25 mouse cellular contexts compared by ENCODE assay signal in genomic region chr1:74898656-74899431, GRCm38 (mm10). TPM values are rescaled to one million over a fixed set of nuclear protein-coding genes. Genes with fewer than 3 reads are reported as not detected.
DNase-seq lines count a peak whose midpoint lies in the region; ATAC-seq and TF ChIP-seq lines count a peak whose summit lies in the region.
"Had no signal": no experiment of that assay in that cellular context is flagged by ENCODE, and none has a peak within 500 bp of the region (broad histone marks: within the 10 kb centered on the region; RNA-seq: fewer than 3 reads in every experiment).

No protein-coding gene starts in this region.

- no peak overlapping the region for H3K27ac ChIP-seq in heart, embryonic 12.5 days (ENCODE audit: poor library complexity, severe bottlenecking)
- H3K27ac ChIP-seq in intestine, embryonic 15.5 days, result no peak overlapping the region
- H3K27ac ChIP-seq: hindbrain, postnatal 0 days; kidney, postnatal 0 days had no signal

- peak overlapping the region; percentile 14; the same call in 1 of the 2 replicates for H3K4me2 ChIP-seq in heart, embryonic 12.5 days
- no peak overlapping the region for H3K4me2 ChIP-seq in intestine, embryonic 15.5 days (replicated peaks)

- no peak for DNase-seq in heart, adult 9 months (ENCODE audit: low spot score in 2 of 2)
- peak; percentile 36 to 64 for DNase-seq in kidney, postnatal 25 days
- no peak for DNase-seq in kidney, adult 11 months
- peak; percentile 64 for DNase-seq in brain, embryonic 14.5 days (ENCODE audit: low read depth)
- DNase-seq: adrenal gland, postnatal 10 days; cerebellum, adult 11 months; cerebellum, postnatal 25 days; gastrocnemius, postnatal 25 days; heart, postnatal 14 days; lung, adult 18-20 months; lung, postnatal 14 days; thymus, postnatal 25 days had no signal

- H3K27me3 ChIP-seq in heart, embryonic 12.5 days (replicated peaks), result peaks cover 98% of the 10 kb centered on the region
- H3K27me3 ChIP-seq in intestine, embryonic 15.5 days (replicated peaks), result peaks cover 55% of the 10 kb centered on the region

- 0 out of 2 replicates have a peak overlapping the region, but pooled peaks have one; percentile 27 for H3K9ac ChIP-seq in heart, embryonic 12.5 days
- H3K9ac ChIP-seq in intestine, embryonic 15.5 days, result no peak overlapping the region

- ATAC-seq in heart, embryonic 12.5 days (ENCODE audit: insufficient number of reproducible peaks, low FRiP score), result 0 out of 2 replicates have a peak, but pooled peaks have one; percentile 23
- peak; percentile 22; the same call in 1 of the 2 replicates for ATAC-seq in intestine, embryonic 15.5 days
- ATAC-seq in megakaryocyte progenitor cell, adult 5-6 weeks (replicated peaks; ENCODE audit: poor library complexity), result no peak
- ATAC-seq: forebrain, embryonic 16.5 days; hindbrain, postnatal 0 days; Patski had no signal

- TF ChIP-seq CTCF in brain, embryonic 14.5 days (IDR thresholded peaks at IDR 0.05; ENCODE audit: borderline replicate concordance, extremely low read depth, insufficient read depth, insufficient read length), result no peak

- no peak overlapping the region for H3K4me3 ChIP-seq in heart, embryonic 12.5 days
- H3K4me3 ChIP-seq in intestine, embryonic 15.5 days (replicated peaks), result no peak overlapping the region
- H3K4me3 ChIP-seq: megakaryocyte, embryonic 14.5 days had no signal

- no peaks in the 10 kb centered on the region for H3K36me3 ChIP-seq in heart, embryonic 12.5 days
- no peaks in the 10 kb centered on the region for H3K36me3 ChIP-seq in intestine, embryonic 15.5 days

- TF ChIP-seq POLR2A in brain, embryonic 14.5 days (IDR thresholded peaks at IDR 0.05; ENCODE audit: borderline replicate concordance, extremely low read depth, insufficient read depth, insufficient read length, poor library complexity, severe bottlenecking), result no peak

- H3K4me1 ChIP-seq in heart, embryonic 12.5 days (replicated peaks), result peaks cover 25% of the 10 kb centered on the region
- H3K4me1 ChIP-seq in intestine, embryonic 15.5 days (replicated peaks), result peaks cover 15% of the 10 kb centered on the region; the same call in 1 of the 2 replicates

- H3K9me3 ChIP-seq in heart, embryonic 12.5 days (replicated peaks), result no peaks in the 10 kb centered on the region
- no peaks in the 10 kb centered on the region for H3K9me3 ChIP-seq in intestine, embryonic 15.5 days
- H3K9me3 ChIP-seq: megakaryocyte, embryonic 14.5 days had no signal

- 5% methylated on average over 6 of the region's 10 CpGs for WGBS in heart, embryonic 12.5 days
- WGBS in intestine, embryonic 15.5 days, result 16% methylated on average over 8 of the region's 10 CpGs

RNA-seq across cellular contexts. Expression of gene Cryba2, which starts 5.9 kb away (rescaled TPM):
- polyA plus RNA-seq in heart, embryonic 12.5 days (2016; fragmentation: Nextera tagmentation; extraction: Ambion mirVana), result not detected in 2 replicates
- polyA plus RNA-seq in brain, embryonic 14.5 days (2012; rRNA removed), result 0.44 and 1.1 TPM in 2 replicates
- polyA plus RNA-seq in intestine, embryonic 15.5 days (2015; fragmentation: Nextera tagmentation; extraction: Ambion mirVana), result 1.7 and 3.0 TPM in 2 replicates
- total RNA-seq in megakaryocyte progenitor cell, adult 5-6 weeks (2015), result not detected in 2 replicates
- total RNA-seq in megakaryocyte progenitor cell, adult 5-6 weeks (2017), result not detected in 2 replicates
- total RNA-seq: gastrocnemius, postnatal 25 days; heart, adult 8-10 months; heart, postnatal 14 days; hindbrain, postnatal 0 days; liver, adult 2 months had no signal
- polyA plus RNA-seq: forebrain, embryonic 16.5 days; kidney, postnatal 0 days; liver, adult 2 months; neural tube, embryonic 11.5 days; Patski had no signal

RNA-seq across cellular contexts. Expression of gene Fev, which starts 13.6 kb away (rescaled TPM):
- 3.9 and 4.0 TPM in 2 replicates for polyA plus RNA-seq in heart, embryonic 12.5 days (2016; fragmentation: Nextera tagmentation; extraction: Ambion mirVana)
- 0.47 and 3.4 TPM in 2 replicates for polyA plus RNA-seq in brain, embryonic 14.5 days (2012; rRNA removed)
- 2.2 and 2.9 TPM in 2 replicates for polyA plus RNA-seq in intestine, embryonic 15.5 days (2015; fragmentation: Nextera tagmentation; extraction: Ambion mirVana)
- not detected in 2 replicates for total RNA-seq in megakaryocyte progenitor cell, adult 5-6 weeks (2015)
- not detected in 2 replicates for total RNA-seq in megakaryocyte progenitor cell, adult 5-6 weeks (2017)
- total RNA-seq: gastrocnemius, postnatal 25 days; heart, adult 8-10 months; heart, postnatal 14 days; layer of hippocampus, adult 8-10 months; left cerebral cortex, postnatal 36 days; liver, adult 2 months had no signal
- polyA plus RNA-seq: forebrain, embryonic 16.5 days; liver, adult 2 months; neural tube, embryonic 11.5 days; Patski had no signal

RNA-seq across cellular contexts. Expression of gene Cfap65, which starts 36.6 kb away (rescaled TPM):
- not detected in 2 replicates for polyA plus RNA-seq in heart, embryonic 12.5 days (2016; fragmentation: Nextera tagmentation; extraction: Ambion mirVana)
- 2.4 and 3.9 TPM in 2 replicates for polyA plus RNA-seq in brain, embryonic 14.5 days (2012; rRNA removed)
- polyA plus RNA-seq in intestine, embryonic 15.5 days (2015; fragmentation: Nextera tagmentation; extraction: Ambion mirVana), result 0.08 and 0.19 TPM in 2 replicates
- not detected in 2 replicates for total RNA-seq in megakaryocyte progenitor cell, adult 5-6 weeks (2015)
- not detected in 2 replicates for total RNA-seq in megakaryocyte progenitor cell, adult 5-6 weeks (2017)
- total RNA-seq: adrenal gland, postnatal 10 days; gastrocnemius, postnatal 25 days; heart, adult 8-10 months; liver, adult 2 months had no signal
- polyA plus RNA-seq: liver, adult 2 months; Patski had no signal

RNA-seq across cellular contexts. Expression of gene Cdk5r2, which starts 44.1 kb away (rescaled TPM):
- polyA plus RNA-seq in heart, embryonic 12.5 days (2016; fragmentation: Nextera tagmentation; extraction: Ambion mirVana), result not detected in 2 replicates
- polyA plus RNA-seq in brain, embryonic 14.5 days (2012; rRNA removed), result 51.5 and 90.9 TPM in 2 replicates
- polyA plus RNA-seq in intestine, embryonic 15.5 days (2015; fragmentation: Nextera tagmentation; extraction: Ambion mirVana), result 0.13 and 0.16 TPM in 2 replicates
- total RNA-seq in megakaryocyte progenitor cell, adult 5-6 weeks (2015), result not detected in 2 replicates
- not detected in 2 replicates for total RNA-seq in megakaryocyte progenitor cell, adult 5-6 weeks (2017)
- total RNA-seq: gastrocnemius, postnatal 25 days; heart, postnatal 14 days; liver, adult 2 months had no signal
- polyA plus RNA-seq: kidney, postnatal 0 days; liver, adult 2 months; Patski had no signal

RNA-seq across cellular contexts. Expression of gene Ihh, which starts 52.6 kb away (rescaled TPM):
- polyA plus RNA-seq in heart, embryonic 12.5 days (2016; fragmentation: Nextera tagmentation; extraction: Ambion mirVana), result 0.06 and 0.14 TPM in 2 replicates
- polyA plus RNA-seq in brain, embryonic 14.5 days (2012; rRNA removed), result 0.47 and 0.57 TPM in 2 replicates
- 29.1 and 30.9 TPM in 2 replicates for polyA plus RNA-seq in intestine, embryonic 15.5 days (2015; fragmentation: Nextera tagmentation; extraction: Ambion mirVana)
- total RNA-seq in megakaryocyte progenitor cell, adult 5-6 weeks (2015), result 0.07 TPM in 1 of 2 replicates, not detected in the other
- total RNA-seq in megakaryocyte progenitor cell, adult 5-6 weeks (2017), result not detected in 2 replicates
- polyA plus RNA-seq: neural tube, embryonic 11.5 days had no signal

Comparison
In these comparisons a context has a peak if more than half of its experiments do, and no peak if none do; other contexts are left out.
1. DNase-seq: peak in kidney, postnatal 25 days (2 of 2) and brain, embryonic 14.5 days (single experiment); none in heart, adult 9 months (0 of 2) and kidney, adult 11 months (single experiment).